Mouse (Mus musculus): ENCODE results near the gene Syngr3.
"Not testable (repeated sequence)": the region's sequence is repeated elsewhere in the genome, so short reads cannot be mapped to it uniquely, and the experiment has no call there.

The Syngr3 gene

DNA sequence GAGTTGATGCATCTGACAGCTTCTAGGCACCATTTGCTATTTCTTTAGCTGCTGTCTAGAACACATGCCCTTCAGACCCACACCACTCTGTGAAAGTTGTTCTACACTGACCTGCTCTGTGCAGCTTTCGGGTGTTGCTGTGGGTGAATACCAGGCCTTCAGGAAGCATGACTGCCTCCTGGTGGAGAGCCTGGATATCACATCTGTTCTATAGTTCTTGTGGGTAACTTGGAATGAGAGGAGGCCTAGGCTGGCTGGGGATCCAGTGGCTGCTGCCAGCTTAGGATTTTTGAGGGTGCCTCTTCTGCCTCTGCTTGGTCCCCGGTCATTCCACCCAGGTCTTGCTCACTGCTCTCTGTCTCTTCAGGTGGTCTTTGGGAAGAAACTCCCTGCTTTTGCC, 13.6 kb downstream of the Syngr3 start:
- DNase-seq: peak; percentile 71

DNA sequence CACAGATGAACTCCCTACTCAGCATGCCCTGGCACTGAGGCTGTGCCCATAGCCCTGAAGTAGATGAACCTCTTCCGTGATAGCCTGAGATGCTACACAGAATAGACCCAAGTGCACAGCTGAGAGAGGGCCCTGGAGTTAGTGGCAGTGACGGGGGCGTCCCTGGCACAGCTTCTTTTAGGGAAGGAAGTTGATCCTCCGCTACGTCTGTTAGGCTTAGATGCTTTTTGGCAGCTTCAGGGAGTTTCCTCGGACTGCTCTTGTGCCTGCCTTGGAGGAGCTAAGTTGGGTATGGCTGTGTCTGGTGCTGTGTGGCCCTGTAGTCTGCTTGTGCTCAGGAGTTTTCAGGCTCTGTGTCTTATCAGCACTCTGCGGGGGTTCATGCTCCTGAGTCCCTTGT, 15.5 kb downstream of the Syngr3 start:
- DNase-seq: no peak

- DNase-seq: peak; percentile 66
Measured at GRCm38 (mm10) chr17:24672141-24672540, 17.6 kb downstream of the Syngr3 start.

DNA sequence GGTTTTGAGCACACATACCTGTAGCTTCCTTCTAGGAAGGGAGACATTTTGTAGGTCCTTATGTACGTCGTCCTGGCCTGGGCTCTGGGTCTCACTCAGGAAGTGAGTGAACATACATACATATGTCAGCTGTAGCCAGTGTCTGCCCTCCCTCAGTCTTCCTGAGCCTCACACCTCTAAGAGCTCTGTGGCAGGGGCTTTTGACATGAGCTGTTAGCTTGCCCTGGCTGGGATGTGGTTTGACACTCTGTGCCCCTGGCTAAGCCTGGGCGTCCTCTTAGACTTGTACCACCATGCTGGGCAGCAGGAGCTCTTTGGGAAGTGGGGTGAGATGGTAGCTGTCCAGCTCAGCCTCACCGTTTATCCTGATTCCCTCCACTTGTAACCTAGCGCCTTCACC, 18.4 kb downstream of the Syngr3 start:
- no peak for DNase-seq

GRCm38 (mm10) chr17:24670246-24670844, 19.4 kb downstream of the Syngr3 start:
- DNase-seq: no peak

- peak; percentile 95 for DNase-seq
Measured at GRCm38 (mm10) chr17:24669545-24670245, 20.1 kb downstream of the Syngr3 start, which contains the start of gene Zfp598. Zfp598 (plus strand) TSS chr17:24669687.

DNA sequence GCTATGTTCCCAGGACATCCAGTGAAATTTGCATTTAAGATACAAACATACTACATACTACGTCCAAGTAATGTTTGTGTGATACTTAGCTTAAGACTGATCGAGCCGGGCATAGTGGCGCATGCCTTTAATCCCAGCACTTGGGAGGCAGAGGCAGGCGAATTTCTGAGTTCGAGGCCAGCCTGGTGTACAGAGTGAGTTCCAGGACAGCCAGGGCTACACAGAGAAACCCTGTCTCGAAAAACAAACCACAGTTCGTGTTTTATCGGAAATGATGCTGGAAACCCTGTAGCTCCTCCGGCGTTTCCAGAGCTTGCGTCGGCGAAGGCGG, 20.6 kb downstream of the Syngr3 start:
- DNase-seq: not testable (repeated sequence)

GRCm38 (mm10) chr17:24667416-24667815, 22.3 kb downstream of the Syngr3 start:
- peak; percentile 60 for DNase-seq

DNA sequence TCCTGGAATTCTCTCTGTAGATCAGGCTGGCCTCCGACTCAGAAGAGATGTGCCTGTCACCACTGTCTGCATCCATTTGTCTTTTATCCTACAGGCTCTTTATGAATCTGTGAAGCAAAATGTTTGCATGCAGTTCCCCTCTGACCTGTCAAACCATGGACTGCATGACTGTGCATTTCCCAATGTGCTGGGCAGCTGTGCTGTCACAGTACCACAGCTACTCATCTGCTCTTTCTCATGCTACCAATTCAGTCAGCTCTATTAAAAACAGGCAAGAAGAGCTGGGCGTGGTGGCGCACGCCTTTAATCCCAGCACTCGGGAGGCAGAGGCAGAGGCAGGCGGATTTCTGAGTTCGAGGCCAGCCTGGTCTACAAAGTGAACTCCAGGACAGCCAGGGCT, 22.7 kb downstream of the Syngr3 start:
- not testable (repeated sequence) for DNase-seq

GRCm38 (mm10) chr17:24658017-24658758, 31.6 kb downstream of the Syngr3 start, which contains the start of gene Npw:
Npw (minus strand) TSS chr17:24658457.
- DNase-seq: no peak

DNA sequence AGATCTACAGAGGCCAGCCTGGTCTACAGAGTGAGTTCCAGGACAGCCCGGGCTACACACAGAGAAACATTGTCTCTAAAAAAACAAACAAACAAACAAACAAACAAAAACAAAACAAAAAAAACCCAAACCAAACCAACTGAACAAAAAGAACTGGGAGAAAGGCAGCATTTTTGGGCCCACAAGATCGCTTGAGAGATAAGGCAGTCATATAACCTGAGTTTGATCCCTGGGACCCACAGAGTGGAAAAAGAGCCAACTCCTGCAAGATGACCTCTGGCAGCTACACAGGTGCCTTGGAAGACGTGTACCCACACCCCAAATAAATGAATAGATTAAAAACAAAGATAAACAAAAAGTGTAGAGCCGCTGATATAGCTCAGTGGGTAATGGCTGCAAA, 34.8 kb downstream of the Syngr3 start:
- DNase-seq: no peak

- DNase-seq: peak; percentile 83
Measured at GRCm38 (mm10) chr17:24653967-24654710, 35.6 kb downstream of the Syngr3 start.

- DNase-seq: no peak
Measured at GRCm38 (mm10) chr17:24651835-24652234, 37.9 kb downstream of the Syngr3 start.

DNA sequence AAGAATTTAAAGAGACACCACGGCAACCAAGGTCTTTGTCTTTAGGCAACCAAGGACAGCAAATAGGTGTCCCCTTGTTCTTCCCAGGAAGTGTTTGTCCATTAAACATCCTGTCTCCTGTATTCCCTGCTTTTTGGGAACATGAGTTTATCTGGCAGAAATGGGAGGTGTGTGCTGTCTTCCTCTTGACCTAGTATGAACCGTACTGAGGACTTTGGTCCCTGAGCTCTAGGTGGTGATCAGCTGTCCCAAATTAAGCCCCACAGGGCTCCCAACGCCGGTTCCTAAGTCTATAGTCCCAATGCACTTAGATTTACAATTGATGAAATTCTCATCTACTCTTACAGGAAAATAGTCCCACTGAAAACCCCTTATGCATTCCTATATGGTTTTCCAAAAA, 39.0 kb downstream of the Syngr3 start:
- DNase-seq: no peak

GRCm38 (mm10) chr17:24650070-24650616, 39.6 kb downstream of the Syngr3 start, which contains the start of gene Slc9a3r2:
Slc9a3r2 (minus strand) TSS chr17:24650327.
- peak; percentile 72 for DNase-seq

DNA sequence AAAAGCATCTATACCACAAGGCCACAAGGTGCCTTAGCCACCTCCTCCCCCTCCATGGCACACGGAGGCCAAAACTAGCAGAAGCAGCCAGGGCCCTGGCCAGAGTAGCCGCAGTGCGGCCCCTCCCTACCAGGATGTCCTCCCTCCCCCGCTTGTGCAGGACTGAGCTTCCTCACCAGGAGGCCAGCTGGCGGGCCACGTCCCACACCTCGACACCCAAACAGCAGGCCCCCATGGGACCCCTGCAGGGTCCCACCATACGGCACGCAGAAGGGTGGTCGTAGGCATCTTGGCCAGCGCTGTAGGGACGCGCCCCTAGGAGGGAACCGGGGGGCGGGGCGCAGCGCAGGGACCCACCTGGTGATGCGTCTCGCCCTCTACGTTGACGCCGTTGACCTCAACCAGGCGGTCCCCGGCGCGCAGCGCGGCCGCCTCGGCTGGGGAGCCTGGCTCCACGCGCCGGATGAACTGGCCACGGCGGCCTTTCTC, 40.1 kb downstream of the Syngr3 start:
- DNase-seq: peak; percentile 32

- DNase-seq: no peak
Measured at GRCm38 (mm10) chr17:24648731-24649377, 40.9 kb downstream of the Syngr3 start.

GRCm38 (mm10) chr17:24647493-24647892, 42.3 kb downstream of the Syngr3 start:
- no peak for DNase-seq

DNA sequence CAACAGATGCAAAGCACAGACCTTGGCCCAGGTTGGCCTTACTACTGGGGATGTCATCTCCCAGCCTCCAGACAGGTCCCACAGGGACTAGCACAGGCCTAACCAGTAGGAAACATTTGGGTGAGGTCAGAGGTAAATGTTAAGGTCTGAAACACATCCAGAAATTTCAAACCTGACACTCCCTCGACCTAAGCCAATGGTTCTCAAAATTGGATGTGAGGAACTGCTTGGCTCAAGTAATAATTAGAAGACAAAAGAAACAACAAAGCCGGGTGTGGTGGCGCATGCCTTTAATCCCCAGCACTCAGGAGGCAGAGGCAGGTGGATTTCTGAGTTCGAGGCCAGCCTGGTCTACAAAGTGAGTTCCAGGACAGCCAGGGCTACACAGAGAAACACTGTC, 43.4 kb downstream of the Syngr3 start:
- no peak for DNase-seq

DNA sequence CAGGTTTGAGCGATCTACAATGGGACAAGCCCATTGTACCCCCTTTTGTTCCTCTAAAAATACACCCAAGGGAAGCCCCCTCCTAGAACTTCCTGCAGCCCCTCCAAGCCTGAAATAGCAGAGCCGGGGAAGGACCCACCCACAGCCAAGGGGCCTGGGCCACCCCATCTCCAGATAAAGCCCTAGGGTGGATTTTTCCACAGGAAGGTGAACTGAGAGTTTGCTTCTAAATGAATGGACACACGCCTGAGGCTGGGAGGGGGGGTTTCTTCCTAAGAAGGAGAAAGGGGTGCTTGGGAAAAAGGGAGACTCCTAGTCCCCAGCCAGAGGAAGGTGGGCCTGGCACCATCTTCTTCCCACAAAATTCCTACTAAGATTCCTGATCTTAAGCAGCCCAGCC, 43.8 kb downstream of the Syngr3 start:
- DNase-seq: no peak

DNA sequence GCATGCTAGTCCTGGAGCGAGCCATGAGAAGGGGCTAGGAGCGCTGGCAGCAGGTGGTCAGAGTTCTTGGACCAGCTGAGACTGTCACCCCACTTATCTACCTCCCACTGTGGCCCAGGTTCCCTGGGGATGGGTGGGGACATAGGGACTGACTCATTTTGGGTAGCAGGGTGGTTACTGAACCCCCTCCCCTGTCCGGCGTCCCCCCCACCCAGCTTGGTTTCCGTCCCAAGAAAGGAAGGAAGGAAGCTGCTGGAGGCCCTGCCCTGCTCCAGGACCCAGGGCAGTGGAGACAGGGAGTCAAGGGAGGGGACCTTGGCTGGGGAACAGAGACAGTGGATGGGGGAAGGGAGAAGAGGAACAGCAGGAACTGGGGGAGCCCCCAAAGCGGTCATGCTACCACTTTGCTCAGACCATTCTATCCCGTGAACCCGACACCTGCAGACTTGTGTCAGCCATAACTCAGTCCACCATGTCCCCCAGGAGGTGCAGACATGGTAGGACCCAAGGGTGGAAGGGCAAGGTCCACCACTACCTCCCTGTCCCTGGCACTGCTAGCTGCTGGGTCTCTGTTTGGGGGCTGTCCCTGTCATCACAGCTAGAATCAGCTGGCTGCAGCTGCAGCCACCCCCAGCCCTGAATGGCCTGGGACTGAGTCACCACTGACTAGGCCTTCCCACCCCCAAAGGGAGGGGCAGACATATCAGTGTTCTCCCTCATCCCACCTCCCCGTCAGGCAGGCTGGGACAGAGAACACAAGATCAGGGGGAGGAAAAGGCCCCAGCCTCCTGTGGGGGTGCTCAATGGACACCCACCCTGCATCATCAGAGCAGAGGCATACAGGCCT, 44.7 kb downstream of the Syngr3 start:
- peak; percentile 22 for DNase-seq
